Mouse (Mus musculus): Measurements from ENCODE around the gene Scd2. TPM values are rescaled to one million over a fixed set of nuclear protein-coding genes. Genes with fewer than 3 reads are reported as not detected.
"Not testable (repeated sequence)": the region's sequence is repeated elsewhere in the genome, so short reads cannot be mapped to it uniquely, and the experiment has no call there.

The Scd2 gene
- polyA plus RNA-seq, 1 experiment = 30.1 TPM

DNA sequence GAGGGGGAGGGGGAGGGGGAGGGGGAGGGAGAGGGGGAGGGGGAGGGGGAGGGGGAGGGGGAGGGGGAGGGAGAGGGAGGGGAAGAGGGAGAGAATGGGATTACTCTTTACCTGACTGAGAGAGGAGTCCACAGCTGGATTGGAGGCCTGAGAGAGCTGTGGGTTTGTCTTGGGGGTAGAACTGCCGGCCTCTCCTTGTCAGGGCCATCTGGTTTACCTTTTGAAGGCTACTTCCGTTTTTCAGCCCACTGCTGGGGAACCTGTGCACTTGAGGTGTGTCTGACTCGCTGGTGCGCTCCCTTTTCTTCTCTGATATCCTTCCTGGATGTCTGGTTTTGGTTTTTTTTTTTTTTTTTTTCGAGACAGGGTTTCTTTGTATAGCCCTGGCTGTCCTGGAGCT is 23.9 kb downstream of the Scd2 start:
- H3K27me3 ChIP-seq (ENCODE audit: control insufficient read depth, insufficient read depth, low read length) = no peaks in the 10 kb centered on the region
- no peak overlapping the region for H3K27ac ChIP-seq (ENCODE audit: insufficient read depth, low read length)
- H3K36me3 ChIP-seq (ENCODE audit: control insufficient read depth, insufficient read depth, low read length) = no peaks in the 10 kb centered on the region
- DNase-seq (ENCODE audit: low read depth in 1 of 2, low spot score in 2 of 2) = no peak
- 39% methylated on average over 4 of the region's 5 CpGs for WGBS
- peaks cover 4% of the 10 kb centered on the region; the same call in 1 of the 2 replicates for H3K4me1 ChIP-seq (ENCODE audit: control insufficient read depth, insufficient read depth, insufficient read length)
- TF ChIP-seq POLR2A (IDR thresholded peaks at IDR 0.05; ENCODE audit: low read depth, low read length) = no peak
- no peak for TF ChIP-seq CTCF (IDR thresholded peaks at IDR 0.05; ENCODE audit: extremely low read depth, insufficient read depth, insufficient read length, insufficient replicate concordance)
- H3K4me3 ChIP-seq (ENCODE audit: extremely low read depth, insufficient read depth, insufficient read length) = no peak overlapping the region

DNA sequence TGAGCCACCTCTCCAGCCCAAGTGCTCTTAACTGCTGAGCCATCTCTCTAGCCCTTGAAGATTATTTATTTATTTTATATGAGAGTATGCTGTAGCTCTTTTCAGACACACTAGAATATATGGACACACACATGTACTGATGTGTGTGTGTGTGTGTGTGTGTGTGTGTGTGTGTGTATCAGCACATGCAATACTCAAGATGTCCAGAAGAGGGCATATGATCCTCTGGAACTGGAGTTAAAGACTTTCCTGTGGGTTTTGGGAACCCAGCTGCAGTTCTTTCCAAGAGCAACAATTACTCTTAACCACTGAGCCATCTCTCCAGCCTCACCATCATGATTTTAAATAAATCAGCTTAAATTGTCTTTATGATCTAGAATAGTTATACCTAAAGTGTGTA is 25.1 kb downstream of the Scd2 start:
- DNase-seq (ENCODE audit: low read depth in 1 of 2, low spot score in 2 of 2) = no peak
- Histone ChIP-seq H3K4me3 (ENCODE audit: extremely low read depth, insufficient read depth, insufficient read length) (no peak overlapping the region), H3K27ac (ENCODE audit: insufficient read depth, low read length) (no peak overlapping the region), H3K36me3 (ENCODE audit: control insufficient read depth, insufficient read depth, low read length) (no peaks in the 10 kb centered on the region), H3K4me1 (ENCODE audit: control insufficient read depth, insufficient read depth, insufficient read length) (peaks cover 4% of the 10 kb centered on the region; the same call in 1 of the 2 replicates), H3K27me3 (ENCODE audit: control insufficient read depth, insufficient read depth, low read length) (no peaks in the 10 kb centered on the region)
- TF ChIP-seq POLR2A (IDR thresholded peaks at IDR 0.05; ENCODE audit: low read depth, low read length) (no peak), CTCF (IDR thresholded peaks at IDR 0.05; ENCODE audit: extremely low read depth, insufficient read depth, insufficient read length, insufficient replicate concordance) (no peak)

- TF ChIP-seq POLR2A (IDR thresholded peaks at IDR 0.05; ENCODE audit: low read depth, low read length) (no peak), CTCF (IDR thresholded peaks at IDR 0.05; ENCODE audit: extremely low read depth, insufficient read depth, insufficient read length, insufficient replicate concordance) (no peak)
- no peaks in the 10 kb centered on the region for H3K27me3 ChIP-seq (ENCODE audit: control insufficient read depth, insufficient read depth, low read length)
- H3K4me3 ChIP-seq (ENCODE audit: extremely low read depth, insufficient read depth, insufficient read length) = no peak overlapping the region
- H3K36me3 ChIP-seq (ENCODE audit: control insufficient read depth, insufficient read depth, low read length) = no peaks in the 10 kb centered on the region
- DNase-seq (ENCODE audit: low read depth in 1 of 2, low spot score in 2 of 2) = no peak
- H3K4me1 ChIP-seq (ENCODE audit: control insufficient read depth, insufficient read depth, insufficient read length) = no peaks in the 10 kb centered on the region
- no peak overlapping the region for H3K27ac ChIP-seq (ENCODE audit: insufficient read depth, low read length)
- 92% methylated on average over 3 of the region's 3 CpGs for WGBS
These were observed 26.8 kb downstream of the Scd2 start for GRCm38 (mm10) chr19:44320316-44320715.

DNA sequence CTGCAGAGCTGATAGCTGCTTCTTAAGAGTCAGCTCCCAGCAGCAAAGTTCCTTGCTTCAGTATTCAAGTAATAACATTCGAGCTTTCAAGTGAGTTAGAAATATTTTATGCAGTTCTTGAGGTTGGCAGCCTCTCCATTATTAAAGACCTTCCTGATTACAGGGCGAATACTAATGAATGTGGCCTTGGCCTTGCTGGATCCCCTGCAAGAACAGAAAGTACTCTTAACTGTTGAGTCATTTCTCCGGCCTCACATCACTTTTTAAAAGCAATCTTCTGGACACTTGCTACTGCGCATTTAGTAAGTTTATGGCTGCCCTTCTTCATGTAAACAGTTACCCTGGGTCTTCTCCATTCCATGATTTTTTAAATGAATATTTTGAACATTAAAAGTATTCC is 27.7 kb downstream of the Scd2 start:
- DNase-seq (ENCODE audit: low read depth in 1 of 2, low spot score in 2 of 2) = no peak
- Histone ChIP-seq H3K4me1 (ENCODE audit: control insufficient read depth, insufficient read depth, insufficient read length) (no peaks in the 10 kb centered on the region), H3K4me3 (ENCODE audit: extremely low read depth, insufficient read depth, insufficient read length) (no peak overlapping the region), H3K36me3 (ENCODE audit: control insufficient read depth, insufficient read depth, low read length) (no peaks in the 10 kb centered on the region), H3K27me3 (ENCODE audit: control insufficient read depth, insufficient read depth, low read length) (no peaks in the 10 kb centered on the region), H3K27ac (ENCODE audit: insufficient read depth, low read length) (no peak overlapping the region)
- 71% methylated on average over 4 of the region's 4 CpGs for WGBS
- TF ChIP-seq POLR2A (IDR thresholded peaks at IDR 0.05; ENCODE audit: low read depth, low read length) = no peak
- TF ChIP-seq CTCF (IDR thresholded peaks at IDR 0.05; ENCODE audit: extremely low read depth, insufficient read depth, insufficient read length, insufficient replicate concordance) = no peak

DNA sequence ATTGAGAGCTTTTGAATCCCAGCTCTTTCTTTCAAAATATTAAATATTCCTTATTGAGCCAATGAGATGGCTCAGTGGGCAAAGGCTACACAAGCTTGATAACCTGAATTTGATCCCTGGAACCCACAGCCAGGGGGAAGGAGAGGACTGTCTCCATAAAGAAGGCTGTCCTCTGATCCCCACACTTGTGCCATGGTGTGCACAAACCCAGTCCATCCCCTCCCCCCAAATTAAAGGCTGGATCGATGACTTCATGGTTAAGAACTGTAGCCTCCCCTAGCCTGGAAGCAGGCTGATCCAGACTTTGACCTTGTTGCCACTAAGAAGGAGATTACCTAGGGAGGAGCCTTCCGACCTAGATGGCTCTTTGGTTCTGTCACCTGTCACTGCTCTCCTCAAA is 28.2 kb downstream of the Scd2 start:
- DNase-seq (ENCODE audit: low read depth in 1 of 2, low spot score in 2 of 2) = no peak
- H3K4me1 ChIP-seq (ENCODE audit: control insufficient read depth, insufficient read depth, insufficient read length) = no peaks in the 10 kb centered on the region
- H3K4me3 ChIP-seq (ENCODE audit: extremely low read depth, insufficient read depth, insufficient read length) = no peak overlapping the region
- WGBS = 88% methylated on average over 2 of the region's 2 CpGs
- no peaks in the 10 kb centered on the region for H3K27me3 ChIP-seq (ENCODE audit: control insufficient read depth, insufficient read depth, low read length)
- H3K27ac ChIP-seq (ENCODE audit: insufficient read depth, low read length) = no peak overlapping the region
- TF ChIP-seq CTCF (IDR thresholded peaks at IDR 0.05; ENCODE audit: extremely low read depth, insufficient read depth, insufficient read length, insufficient replicate concordance) (no peak), POLR2A (IDR thresholded peaks at IDR 0.05; ENCODE audit: low read depth, low read length) (no peak)
- H3K36me3 ChIP-seq (ENCODE audit: control insufficient read depth, insufficient read depth, low read length) = no peaks in the 10 kb centered on the region

- TF ChIP-seq CTCF (IDR thresholded peaks at IDR 0.05; ENCODE audit: extremely low read depth, insufficient read depth, insufficient read length, insufficient replicate concordance) = no peak
- TF ChIP-seq POLR2A (IDR thresholded peaks at IDR 0.05; ENCODE audit: low read depth, low read length) = no peak
- Histone ChIP-seq H3K4me1 (ENCODE audit: control insufficient read depth, insufficient read depth, insufficient read length) (no peaks in the 10 kb centered on the region), H3K4me3 (ENCODE audit: extremely low read depth, insufficient read depth, insufficient read length) (no peak overlapping the region), H3K27me3 (ENCODE audit: control insufficient read depth, insufficient read depth, low read length) (no peaks in the 10 kb centered on the region), H3K27ac (ENCODE audit: insufficient read depth, low read length) (no peak overlapping the region), H3K36me3 (ENCODE audit: control insufficient read depth, insufficient read depth, low read length) (no peaks in the 10 kb centered on the region)
- WGBS = 95% methylated on average over 2 of the region's 2 CpGs
- DNase-seq (ENCODE audit: low read depth in 1 of 2, low spot score in 2 of 2) = no peak
These were observed 36.1 kb downstream of the Scd2 start for GRCm38 (mm10) chr19:44329566-44329965.

DNA sequence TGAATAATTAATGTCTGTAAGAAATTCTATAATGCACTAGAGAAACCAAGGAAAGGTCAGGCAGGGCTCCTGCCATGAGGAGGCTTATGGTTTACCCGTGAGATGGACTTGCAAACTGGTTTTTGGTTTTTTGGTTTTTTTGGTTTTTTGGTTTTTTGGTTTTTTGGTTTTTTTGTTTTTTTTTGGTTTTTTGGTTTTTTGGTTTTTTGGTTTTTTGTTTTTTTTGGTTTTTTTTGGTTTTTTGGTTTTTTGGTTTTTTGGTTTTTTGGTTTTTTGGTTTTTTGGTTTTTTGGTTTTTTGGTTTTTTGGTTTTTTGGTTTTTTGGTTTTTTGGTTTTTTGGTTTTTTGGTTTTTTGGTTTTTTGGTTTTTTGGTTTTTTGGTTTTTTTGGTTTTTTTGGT is 37.7 kb downstream of the Scd2 start:
- H3K4me1 ChIP-seq (ENCODE audit: control insufficient read depth, insufficient read depth, insufficient read length); H3K36me3 ChIP-seq (ENCODE audit: control insufficient read depth, insufficient read depth, low read length); H3K27ac ChIP-seq (ENCODE audit: insufficient read depth, low read length); H3K27me3 ChIP-seq (ENCODE audit: control insufficient read depth, insufficient read depth, low read length); H3K4me3 ChIP-seq (ENCODE audit: extremely low read depth, insufficient read depth, insufficient read length); DNase-seq (ENCODE audit: low read depth in 1 of 2, low spot score in 2 of 2): not testable (repeated sequence)
- WGBS = 94% methylated on average over 1 of the region's 1 CpGs

Measured in spleen, adult 2 months (tissue).